Mouse (Mus musculus) adrenal gland, adult 18-20 months (tissue): ENCODE measurements around the gene Bcar3. TPM values are rescaled to one million over a fixed set of nuclear protein-coding genes. Genes with fewer than 3 reads are reported as not detected.
A peak's percentile ranks its signal among the peaks of the same experiment; 100 is the strongest.

ENCODE experiments used
- DNase-seq, 2 experiments: peaks; one replicate each; pipeline ENCODE4 v3.0.0; 2021 to 2022; ENCODE audit warnings: low spot score in 2 of 2
- total RNA-seq, 2 experiments: library from RNA; stranded (reverse); gene quantifications; 1 replicate in 1 of 2; 2 replicates in 1 of 2; pipeline ENCODE4 v1.2.3; 2021

The Bcar3 gene
- total RNA-seq, 2 experiments from 2014 or later = 50.6 to 58.6 TPM

DNA sequence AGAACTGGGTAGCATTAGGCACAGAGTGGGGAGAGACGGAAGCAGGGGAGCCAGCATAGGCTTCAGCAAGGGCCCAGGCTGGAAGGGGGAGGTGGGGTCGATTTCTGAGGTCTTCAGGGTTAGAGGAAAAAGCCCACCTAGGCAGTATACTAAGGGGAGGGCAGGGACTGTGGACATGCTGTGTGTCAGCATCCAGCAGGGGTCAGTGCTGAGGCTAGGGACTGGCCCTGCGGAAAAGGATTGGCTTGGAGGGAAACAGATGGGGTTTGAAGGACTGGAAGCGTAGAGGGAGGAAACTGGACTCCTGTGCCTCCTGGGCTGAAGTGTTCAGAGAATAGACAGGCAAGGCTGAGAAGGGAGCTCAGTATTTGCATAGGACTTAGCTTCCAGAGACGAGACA, 215.1 kb downstream of the Bcar3 start:
- peak; percentile 55 to 66 for DNase-seq

DNA sequence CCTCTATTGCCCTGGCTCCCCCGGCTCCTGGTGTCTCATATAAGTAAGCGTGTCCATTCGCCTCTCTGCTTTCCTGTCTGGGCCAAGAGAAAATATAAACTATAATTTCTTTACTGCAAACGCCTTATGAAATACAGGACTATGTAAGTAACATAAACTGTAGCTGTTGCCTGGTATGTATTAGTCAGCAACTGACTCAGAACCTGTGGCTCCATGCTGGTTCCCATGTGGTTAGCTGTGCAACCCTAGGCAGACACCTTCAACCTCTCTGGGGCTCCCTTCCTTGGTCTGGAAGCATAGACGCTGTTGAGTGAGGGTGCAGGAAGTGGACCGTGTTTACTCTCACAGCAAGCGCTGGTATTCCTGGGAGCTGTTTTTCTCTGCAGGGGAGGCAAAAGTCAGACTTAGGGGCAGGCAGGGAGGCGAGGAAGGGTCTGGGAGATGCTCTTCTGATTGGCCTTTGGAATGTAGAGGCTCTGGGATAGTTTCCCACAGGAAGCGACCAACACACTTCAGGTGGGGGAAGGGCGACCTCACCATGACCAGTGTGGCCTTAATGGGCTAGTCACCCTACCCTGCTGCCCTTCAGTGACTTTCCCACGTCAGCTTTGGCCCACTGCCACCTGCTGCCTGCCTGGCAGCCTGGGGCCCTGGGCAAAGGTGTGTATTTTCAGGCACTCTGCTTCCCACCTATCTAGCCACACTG, 215.8 kb downstream of the Bcar3 start:
- peak; percentile 65 to 80 for DNase-seq

DNA sequence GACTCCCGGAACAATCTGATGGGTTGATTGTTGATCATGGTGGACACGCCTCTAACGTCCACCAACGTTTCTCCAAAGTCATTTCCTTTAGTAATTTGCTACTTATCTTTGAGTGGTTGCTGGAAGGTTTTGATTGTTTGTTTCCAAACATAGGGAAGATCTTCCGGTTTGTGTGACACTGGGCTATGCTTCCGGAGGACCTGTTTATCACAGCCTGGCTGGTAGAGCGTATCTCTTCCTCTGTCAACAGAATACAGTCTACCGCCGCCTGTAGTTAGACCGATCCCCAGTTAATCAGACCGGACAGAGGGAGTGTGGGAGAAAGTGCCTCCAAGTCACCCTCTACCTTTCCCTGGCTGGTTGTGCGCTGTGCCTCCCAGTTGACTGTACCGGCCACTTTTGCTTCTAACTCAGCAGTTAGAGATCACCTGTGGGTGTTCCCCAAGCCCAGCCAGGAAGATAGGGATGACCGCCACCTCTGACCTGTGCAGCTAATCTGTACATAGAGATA, 216.4 kb downstream of the Bcar3 start:
- DNase-seq = no peak

DNA sequence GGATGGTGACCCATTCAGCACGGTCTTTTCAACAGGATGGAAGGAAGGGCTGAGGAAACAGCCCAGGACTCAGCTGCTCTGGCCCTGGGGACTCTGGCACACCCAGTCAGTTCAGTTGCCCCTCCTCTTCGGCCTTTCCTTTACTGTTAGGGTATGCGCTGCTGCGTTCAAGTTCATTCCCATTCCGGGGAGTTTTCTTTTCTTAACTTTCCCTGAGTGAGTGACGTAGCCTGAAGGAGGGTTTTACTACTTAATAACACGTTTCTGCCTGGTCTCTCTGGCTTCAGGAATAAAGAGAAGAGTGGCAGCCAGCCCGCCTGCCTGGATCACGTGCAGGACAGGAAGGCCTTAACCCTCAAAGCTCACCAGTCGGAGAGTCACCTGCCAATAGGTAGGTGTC, 217.0 kb downstream of the Bcar3 start:
- DNase-seq = no peak

DNA sequence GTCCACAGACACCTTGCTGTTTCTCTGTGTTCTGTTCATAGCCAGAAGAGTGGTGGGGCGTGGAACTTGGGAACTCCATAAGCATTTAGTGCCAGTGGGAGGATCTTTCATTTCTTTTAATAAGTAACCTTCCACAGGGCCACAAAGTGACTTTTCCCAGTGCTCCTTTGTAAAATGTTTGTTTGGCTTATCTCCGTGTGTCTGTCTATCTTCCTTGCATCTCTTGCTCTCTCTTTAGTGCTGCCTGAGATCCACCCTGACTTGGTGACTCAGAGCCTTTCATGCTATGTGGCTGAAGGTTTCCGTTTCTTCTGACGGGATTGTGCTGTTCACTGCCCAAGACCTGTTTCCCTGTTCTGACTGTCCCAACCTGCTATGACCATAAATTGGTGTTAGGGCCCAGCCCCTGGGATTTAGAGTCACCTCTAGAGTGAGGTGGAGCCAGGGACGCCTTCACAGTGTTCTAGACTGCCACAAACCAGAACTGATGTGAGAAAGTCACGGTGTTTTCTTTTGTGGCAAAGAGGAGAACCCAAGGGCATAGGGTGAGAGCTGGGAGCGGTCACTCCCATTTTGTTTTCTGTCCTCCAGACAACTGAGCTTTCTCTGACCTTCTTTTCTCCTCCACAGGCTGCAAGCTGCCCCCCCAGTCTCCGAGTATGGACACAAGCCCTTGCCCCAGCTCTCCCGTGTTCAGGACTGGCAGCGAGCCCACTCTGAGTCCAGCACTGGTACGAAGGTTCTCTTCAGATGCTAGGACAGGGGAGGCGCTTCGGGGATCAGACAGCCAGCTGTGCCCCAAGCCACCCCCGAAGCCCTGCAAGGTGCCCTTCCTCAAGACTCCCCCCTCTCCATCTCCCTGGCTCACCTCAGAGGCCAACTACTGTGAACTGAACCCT, 218.0 kb downstream of the Bcar3 start:
- no peak for DNase-seq

DNA sequence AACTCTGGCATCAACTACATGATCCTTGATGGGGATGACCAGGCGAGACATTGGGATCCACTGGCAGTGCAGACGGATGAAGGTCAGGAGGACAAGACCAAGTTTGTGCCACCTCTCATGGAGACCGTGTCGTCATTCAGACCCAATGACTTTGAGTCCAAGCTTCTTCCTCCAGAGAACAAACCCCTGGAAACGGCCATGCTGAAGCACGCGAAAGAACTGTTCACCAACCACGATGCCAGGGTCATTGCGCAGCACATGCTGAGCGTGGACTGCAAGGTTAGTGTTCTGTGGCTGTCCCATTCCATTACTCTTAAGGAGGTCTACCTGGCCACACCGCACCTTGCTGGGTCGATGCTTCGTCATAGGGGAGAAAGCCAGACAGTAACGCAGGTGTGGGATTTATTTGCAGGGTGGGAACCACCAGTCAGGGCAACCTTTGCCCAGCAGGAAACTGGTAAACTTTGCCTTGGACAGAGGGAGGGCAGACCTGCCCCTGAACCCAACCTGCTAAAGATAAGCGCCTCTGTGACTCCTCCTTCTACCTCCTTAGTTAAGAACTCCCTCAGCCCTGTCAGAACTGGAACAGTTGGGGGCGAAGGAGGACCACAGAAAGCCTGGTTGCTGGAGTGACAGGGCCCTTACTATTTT, 218.9 kb downstream of the Bcar3 start:
- DNase-seq = no peak

DNA sequence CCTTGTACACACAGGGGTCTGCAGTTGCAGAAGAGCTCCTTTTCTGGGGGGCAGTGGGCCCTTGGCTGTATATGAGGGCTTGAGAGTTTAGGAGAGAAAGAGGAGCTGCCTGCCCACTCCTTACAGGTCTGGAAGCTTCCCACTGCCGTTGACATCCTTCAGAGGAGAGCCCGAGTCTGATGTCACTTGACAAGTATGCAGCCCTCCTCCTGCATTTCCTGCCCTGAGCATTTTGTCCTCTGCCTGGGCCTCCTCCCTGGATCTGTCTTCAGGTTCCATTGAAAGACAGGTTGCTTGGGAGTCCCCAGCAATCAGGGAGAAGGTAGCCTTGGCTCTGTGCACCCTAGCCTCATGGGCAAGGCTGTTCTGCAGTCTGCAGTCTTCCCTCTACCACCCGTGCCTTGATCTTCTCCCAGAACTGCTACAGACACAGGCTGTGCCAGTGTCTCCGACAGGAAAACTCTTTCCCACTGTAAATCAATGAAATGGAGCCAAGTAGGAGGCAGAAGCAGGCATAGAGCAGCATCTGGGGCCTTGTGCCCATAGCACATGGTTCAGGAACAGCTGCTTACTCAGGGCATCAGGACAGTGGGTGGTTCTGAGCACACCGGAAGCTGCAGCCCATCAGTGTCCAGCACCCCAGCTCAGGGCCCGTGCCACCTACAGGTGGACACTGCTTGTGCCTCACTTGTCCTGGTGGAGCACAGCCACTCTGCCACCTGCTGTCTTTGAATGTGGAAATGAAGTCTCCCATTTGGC, 221.8 kb downstream of the Bcar3 start:
- no peak for DNase-seq

DNA sequence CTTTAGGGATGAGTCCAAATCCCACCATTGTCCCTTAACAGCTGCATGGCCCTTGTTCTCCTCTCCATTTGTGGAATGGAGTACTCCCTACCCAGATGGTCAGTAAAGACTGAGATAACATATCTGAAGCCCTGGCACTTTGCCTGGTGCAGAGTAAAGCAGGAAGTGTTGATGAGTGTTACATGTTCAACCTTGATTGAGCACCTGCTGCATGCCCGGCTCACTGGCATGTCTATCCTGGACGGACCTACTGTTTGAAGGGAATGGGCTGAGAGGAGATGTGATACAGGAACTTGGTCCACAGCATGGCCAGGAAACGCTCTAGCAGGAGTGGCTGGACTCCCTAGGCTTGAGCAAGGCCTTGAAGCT, 222.4 kb downstream of the Bcar3 start:
- no peak for DNase-seq

DNA sequence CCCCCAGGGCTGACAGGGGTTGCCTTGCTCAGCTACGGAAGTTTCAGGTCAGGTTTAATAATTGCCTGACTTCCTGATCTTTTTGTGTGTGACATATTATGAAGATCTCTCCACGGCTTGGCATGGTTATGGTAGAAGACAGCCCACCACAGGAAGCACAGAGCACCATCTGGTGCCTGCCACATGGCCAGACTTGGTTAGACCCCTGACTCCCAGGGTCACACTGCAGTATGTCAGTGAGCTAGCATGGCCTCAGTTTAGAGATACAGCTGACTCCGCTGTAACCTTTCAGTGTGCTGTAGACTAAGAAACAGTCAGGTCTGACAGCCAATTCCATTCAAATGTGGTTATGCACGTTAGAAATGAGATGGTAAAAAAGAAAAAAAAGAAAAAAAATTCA, 223.8 kb downstream of the Bcar3 start:
- DNase-seq = no peak

DNA sequence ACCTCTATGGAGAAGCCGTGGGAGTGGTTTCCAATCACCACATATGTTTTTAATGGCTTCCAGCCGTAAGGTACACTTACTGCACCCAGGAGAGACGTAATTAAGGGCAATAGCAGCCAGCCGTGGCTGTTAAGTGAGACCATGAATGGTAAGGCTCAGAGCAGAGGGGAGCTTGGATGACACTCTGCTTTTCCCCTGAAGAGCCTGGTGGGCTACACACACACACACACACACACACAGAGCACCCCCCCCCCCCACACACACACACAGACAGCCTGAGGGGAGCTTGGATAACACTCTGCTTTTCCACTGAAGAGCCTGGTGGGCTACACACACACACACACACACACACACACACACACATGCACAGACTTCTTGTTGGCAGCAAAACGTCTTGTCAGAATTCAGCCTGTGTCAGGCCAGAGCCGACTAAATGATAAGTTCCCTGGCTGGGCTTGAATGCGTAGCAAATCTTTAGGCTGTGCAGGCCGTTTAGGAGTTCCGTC, 224.3 kb downstream of the Bcar3 start:
- DNase-seq = no peak

DNA sequence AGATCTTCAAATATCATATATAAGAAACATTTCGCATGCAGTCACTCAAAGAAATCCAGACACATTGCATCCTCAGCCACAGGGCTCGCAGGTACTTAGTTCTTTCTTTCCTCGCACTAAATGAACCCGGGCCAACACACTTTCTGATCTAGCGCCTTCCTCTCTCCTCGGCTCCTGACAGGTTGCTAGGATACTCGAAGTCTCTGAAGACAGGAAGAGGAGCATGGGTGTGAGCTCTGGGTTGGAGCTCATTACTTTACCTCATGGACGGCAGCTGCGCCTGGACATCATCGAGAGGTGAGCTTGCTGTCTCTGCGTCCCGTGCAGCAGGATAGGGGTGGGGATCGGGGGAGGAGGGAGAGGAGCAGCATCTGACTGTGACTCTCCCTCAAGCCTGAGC, 225.1 kb downstream of the Bcar3 start:
- no peak for DNase-seq

DNA sequence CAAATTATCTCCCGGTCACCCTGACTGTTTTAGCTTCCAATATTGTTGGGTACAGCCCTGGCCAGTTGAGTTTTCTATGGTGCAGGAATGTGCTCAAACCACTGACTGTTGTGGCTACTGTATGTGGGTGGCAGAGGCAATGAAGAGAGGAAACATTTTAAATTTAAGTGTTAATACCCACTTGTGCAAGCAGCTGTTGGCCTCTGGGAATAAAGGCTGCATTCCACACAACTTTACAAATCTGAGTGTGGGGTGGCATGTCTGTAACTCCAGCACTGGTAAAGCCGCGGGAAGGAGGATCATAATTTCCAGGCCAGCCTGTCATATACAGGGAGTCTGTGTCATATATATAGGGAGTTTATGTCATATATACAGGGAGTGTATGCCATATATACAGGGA, 226.4 kb downstream of the Bcar3 start:
- DNase-seq = no peak

DNA sequence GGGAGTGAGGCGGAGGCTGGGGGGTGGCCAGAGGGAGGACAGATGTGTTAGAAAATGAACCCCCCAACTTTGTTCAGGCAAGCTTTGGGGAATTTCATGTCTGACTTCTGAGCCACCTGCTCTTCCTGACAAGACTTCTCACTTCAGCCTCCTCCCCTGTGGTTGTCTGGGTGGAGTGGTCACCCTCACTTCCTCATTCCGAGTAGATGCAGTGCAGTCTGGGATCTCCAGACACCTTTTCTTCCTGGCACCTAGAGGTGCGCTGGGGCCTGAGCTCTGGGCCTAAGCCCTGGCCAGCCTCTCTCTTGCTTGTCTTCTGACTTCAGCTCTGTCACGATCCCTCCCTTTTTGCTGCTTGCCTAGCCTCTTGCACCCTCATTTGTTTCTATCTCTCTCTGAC, 226.9 kb downstream of the Bcar3 start:
- no peak for DNase-seq

DNA sequence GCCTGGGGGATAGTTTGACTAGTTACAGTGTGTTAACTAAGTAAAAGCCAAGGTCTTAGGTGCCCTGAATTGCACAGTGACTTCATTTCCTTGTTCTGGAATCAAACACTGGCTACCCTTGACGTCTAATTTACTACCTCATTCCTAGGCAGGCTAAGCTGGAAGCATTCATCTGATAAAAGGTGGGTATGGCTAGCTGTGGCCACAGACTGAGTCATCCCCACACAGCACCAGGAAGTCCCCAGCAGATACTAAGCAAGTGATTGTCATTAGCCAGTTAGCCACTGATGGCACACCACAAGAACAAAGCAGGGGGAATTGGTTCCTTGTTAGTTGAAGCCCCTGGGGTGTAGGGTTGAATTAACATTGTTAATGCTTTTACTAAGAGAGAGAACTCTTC, 227.4 kb downstream of the Bcar3 start:
- no peak for DNase-seq

DNA sequence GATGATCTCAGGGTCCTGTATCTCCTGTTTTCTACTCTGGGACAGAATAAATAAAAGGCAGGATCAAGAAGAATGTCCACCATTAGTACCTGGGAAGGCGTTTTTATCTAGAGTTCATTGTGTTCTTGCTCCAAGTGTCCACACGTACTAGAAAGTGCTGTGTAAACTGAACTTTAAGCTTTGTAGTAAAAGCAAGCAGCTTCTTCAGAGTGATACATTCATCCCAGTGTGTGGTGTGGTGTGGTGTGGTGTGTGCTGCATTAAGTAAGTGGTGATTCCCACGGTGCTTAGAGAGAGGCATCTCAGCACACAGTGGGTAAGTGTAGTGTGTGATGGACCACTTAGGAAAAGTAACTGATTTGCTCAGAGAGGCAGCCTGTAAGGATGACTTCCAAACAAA, 234.5 kb downstream of the Bcar3 start:
- DNase-seq = no peak

DNA sequence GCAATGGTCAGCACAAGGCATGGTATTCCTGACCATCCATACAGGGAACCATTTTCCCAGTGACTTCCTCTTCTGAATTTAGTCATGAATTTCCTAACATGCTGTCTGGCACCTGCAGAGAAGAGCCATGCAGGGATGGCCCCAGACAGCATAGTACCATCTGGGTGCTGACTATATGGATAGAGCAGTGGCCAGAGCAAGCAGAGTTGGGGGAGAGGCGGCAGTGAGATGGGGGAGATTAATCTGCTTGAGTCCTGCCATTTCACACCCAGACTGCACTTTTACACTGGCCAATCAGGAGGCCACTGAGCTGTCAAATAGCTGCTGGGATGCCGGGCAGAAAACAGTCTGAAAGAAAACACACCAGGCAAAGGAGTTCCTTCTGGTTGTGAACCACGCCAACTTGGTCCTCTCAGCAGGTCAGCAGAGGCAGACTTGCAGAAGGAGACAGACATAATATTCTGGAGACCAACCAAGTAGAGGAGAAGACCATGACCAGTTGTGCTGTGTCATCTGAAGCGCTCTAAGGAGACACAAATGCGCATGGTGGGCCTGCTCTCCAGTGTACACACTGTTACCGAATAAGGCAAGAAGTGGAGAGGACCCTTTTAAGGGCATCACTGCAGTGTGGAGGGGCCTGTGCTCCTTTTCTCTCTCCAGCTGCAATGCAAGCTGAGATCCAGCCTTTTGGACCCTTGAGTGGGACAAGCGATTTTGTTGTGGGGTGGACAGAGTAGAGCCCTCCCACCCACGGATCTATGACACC, 242.2 kb downstream of the Bcar3 start:
- DNase-seq = no peak

DNA sequence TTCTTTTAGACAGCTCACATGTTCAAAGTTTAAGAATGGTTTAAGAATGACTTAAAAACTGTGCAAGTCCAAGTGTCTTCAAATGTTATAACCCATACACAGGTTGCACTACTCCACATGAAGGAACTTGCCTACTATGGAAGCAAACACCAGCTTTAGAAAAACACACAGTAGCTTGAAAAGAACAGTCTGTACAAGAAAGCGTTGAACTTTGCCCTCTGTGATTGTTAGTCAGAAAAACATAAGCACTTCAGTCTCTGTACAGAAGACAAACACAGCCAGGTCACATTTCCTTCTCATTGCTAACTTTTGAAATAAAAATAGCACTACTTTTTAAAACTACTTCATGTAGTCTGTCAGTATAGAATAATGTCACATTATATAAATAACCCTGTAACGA, 244.9 kb downstream of the Bcar3 start:
- no peak for DNase-seq

DNA sequence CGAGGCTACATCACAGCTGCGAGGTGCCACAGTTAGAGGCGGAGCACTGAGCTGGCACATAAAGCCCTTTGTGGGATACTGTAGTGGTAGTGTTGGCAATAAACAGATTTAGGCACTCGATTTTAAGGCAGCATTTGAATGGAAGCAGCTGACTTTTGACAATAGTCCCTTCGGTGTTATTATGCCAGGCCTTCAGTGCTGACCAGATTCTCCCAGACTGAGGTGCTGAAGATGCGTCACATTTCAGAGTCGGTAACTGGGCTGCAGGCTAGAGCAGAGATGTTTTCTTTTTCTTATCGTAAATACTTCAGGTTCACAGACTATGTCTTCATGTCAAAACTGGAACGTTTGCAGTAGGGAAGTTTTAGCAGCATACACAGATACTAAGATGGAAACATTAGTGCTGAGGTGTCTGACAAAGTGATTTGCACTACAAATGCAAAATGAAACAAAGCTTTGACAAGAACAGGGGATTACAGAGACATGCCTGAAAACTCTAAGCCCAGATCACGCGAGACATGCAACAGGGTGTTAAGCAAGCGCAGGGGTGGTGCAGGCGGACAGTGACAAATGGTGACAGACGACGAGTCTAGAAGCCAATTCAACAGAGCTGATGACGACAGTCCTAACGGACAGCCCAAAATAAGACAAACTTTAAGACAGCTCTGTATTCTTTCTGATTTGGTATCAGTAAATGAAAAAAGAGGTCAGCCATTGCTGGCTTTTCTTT, 246.2 kb downstream of the Bcar3 start:
- DNase-seq = no peak

DNA sequence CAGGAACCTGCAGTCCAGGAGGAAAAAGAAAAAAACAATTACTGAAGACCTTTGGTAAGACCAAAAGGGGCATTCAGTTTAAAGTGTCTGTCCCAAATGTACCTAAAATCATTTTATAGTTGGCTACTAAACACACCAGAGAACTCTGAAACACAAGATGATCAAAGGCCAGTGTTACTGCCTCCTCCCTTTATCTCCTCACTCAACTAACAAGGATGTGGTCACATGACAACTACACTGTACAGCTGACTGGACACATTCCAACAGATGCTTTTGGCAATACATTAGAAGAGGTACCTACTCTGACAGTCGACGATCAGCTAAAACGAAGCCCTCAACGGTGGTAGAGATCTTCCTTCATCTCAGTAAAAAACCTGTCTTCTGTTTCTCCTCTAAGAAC, 247.0 kb downstream of the Bcar3 start:
- no peak for DNase-seq

DNA sequence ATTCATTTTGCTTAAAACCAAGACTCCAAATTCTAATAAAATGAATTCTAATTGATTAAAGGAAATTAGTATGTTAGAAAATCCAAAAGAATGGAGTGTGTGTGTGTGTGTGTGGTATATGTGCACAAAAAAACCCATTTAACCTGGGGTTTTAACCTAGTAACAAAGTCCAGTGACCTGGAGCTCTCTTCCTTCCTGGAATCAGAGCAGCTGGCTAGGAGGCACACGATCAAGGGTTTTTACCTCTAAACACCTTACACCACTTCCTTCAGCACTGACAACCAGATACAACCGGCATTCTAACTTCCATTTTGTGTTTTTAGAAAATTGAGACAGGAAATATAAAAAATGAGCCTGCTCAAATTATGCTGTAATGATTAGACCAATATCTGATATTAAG, 251.4 kb downstream of the Bcar3 start:
- no peak for DNase-seq
